Mouse (Mus musculus) forebrain, embryonic 15.5 days (tissue): ENCODE data around the gene Zfp846. TPM values are rescaled to one million over a fixed set of nuclear protein-coding genes. Genes with fewer than 3 reads are reported as not detected.

Experiments used
- polyA plus RNA-seq: library from polyadenylated mRNA; unstranded; fragments of >200 nt; fragmentation: Nextera tagmentation; extraction: Ambion mirVana; gene quantifications from 2 replicates; pipeline ENCODE4 v1.2.1, GENCODE M21; 2015

The Zfp846 gene
- polyA plus RNA-seq, 1 experiment from 2014 or later = 47.4 TPM

Other genes with a start within 250 kb of the Zfp846 start
- 0.10 TPM in 1 of 2 replicates, not detected in the other for gene Olfr18, start 245.2 kb upstream of the Zfp846 start, polyA plus RNA-seq
- gene Zfp560, start 196.1 kb upstream of the Zfp846 start, polyA plus RNA-seq = 48.4 and 50.2 TPM in 2 replicates
- 19.7 and 22.6 TPM in 2 replicates for gene Zfp26, start 121.1 kb upstream of the Zfp846 start, polyA plus RNA-seq
- 30.7 and 34.0 TPM in 2 replicates for gene Zfp426, start 88.5 kb upstream of the Zfp846 start, polyA plus RNA-seq
- gene Zfp266, start 59.9 kb upstream of the Zfp846 start, polyA plus RNA-seq = 160 and 167 TPM in 2 replicates
- gene Ubl5, start 61.6 kb downstream of the Zfp846 start, polyA plus RNA-seq = 510 and 551 TPM in 2 replicates
- 16.3 and 16.4 TPM in 2 replicates for gene Fbxl12, start 63.5 kb downstream of the Zfp846 start, polyA plus RNA-seq
- gene Pin1, start 70.8 kb downstream of the Zfp846 start, polyA plus RNA-seq = 62.4 and 64.9 TPM in 2 replicates
- 121 and 123 TPM in 2 replicates for gene Olfm2, start 165.1 kb downstream of the Zfp846 start, polyA plus RNA-seq
- gene Col5a3, start 233.8 kb downstream of the Zfp846 start, polyA plus RNA-seq = 0.23 and 0.45 TPM in 2 replicates
- gene Rdh8, start 237.2 kb downstream of the Zfp846 start, polyA plus RNA-seq = not detected in 2 replicates